Mouse (Mus musculus) stomach, embryonic 14.5 days (tissue): ENCODE results near the gene 2510039O18Rik. TPM values are rescaled to one million over a fixed set of nuclear protein-coding genes. Genes with fewer than 3 reads are reported as not detected.

ENCODE experiments used
- ATAC-seq: fragments of 200-750 bp; cut with Nextera tagmentation; 2 replicates; pipeline ENCODE4 v1.8.0; 2017; ENCODE audit warnings: low read depth, moderate TSS enrichment; ENCODE audit not compliant: insufficient number of reproducible peaks, insufficient read depth, low FRiP score
- H3K27ac ChIP-seq: fragments of 300-500 bp; sonication (generic); 2 replicates; pipeline ENCODE4 v1.5.1; 2014; ENCODE audit warnings: mild to moderate bottlenecking, low read length, moderate library complexity, mixed read lengths
- H3K27me3 ChIP-seq: fragments of 300-500 bp; sonication (generic); 2 replicates; pipeline ENCODE4 v1.6.1; 2014; ENCODE audit warnings: low read length, control low read depth, mixed read lengths; ENCODE audit not compliant: control insufficient read depth, insufficient read depth
- H3K36me3 ChIP-seq: fragments of 300-500 bp; sonication (generic); 2 replicates; pipeline ENCODE4 v1.6.1; 2014; ENCODE audit warnings: mild to moderate bottlenecking, control low read depth, low read length, moderate library complexity, mixed read lengths; ENCODE audit not compliant: control insufficient read depth, insufficient read depth
- H3K4me1 ChIP-seq: fragments of 300-500 bp; sonication (generic); 2 replicates; pipeline ENCODE4 v1.6.1; 2014; ENCODE audit warnings: low read length, control low read depth, mixed read lengths; ENCODE audit not compliant: control insufficient read depth, insufficient read depth
- H3K4me2 ChIP-seq: fragments of 300-500 bp; sonication (generic); replicated peaks from 2 replicates; pipeline ENCODE4 v1.6.1; 2014; ENCODE audit warnings: low read depth, low read length, control low read depth
- H3K4me3 ChIP-seq: fragments of 300-500 bp; sonication (generic); 2 replicates; pipeline ENCODE4 v1.5.1; 2014; ENCODE audit warnings: low read depth, low read length, control low read depth
- H3K9ac ChIP-seq: fragments of 300-500 bp; sonication (generic); replicated peaks from 2 replicates; pipeline ENCODE4 v1.6.1; 2014; ENCODE audit warnings: low read depth, mild to moderate bottlenecking, control low read depth, low read length, moderate library complexity, mixed read lengths
- H3K9me3 ChIP-seq: fragments of 300-500 bp; sonication (generic); 2 replicates; pipeline ENCODE4 v1.6.1; 2016; ENCODE audit warnings: low read depth, low read length, control low read depth; ENCODE audit not compliant: control insufficient read depth
- WGBS: fragments of 180-500 bp; shearing (Covaris S2); extraction: QIAGEN DNeasy Blood & Tissue Kit; methylation state at CpG from one replicate; pipeline ENCODE4 v1.1.7; 2014; 5-methylcytosine and 5-hydroxymethylcytosine counted together
- polyA plus RNA-seq: library from polyadenylated mRNA; unstranded; fragments of >200 nt; fragmentation: Nextera tagmentation; extraction: Ambion mirVana; gene quantifications from 2 replicates; pipeline ENCODE4 v1.2.1, GENCODE M21; 2014

Gene 2510039O18Rik
- polyA plus RNA-seq, 1 experiment from 2014 or later: 17.6 TPM

DNA sequence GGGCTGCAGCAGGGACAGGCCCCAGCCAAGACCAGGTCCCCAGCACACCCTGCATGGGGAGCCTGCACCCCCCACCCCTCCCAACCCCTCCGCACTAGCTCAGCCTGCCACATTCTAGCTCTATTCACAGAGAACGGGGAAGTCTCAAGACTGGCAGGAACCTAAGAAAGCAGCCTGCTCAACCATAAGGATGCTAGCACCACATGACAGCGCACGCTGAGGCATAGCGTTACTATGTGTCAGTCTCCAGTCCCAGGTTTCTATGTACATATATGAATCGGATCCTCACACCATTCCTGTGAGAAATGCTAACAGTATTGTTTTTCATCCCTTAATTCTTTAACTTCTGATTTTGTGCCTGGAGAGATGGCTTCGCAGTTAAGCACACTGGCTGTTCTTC, 12.2 kb upstream of the 2510039O18Rik start:
- Histone ChIP-seq H3K4me1 (no peaks in the 10 kb centered on the region), H3K4me3 (no peak overlapping the region), H3K27ac (no peak overlapping the region), H3K36me3 (no peaks in the 10 kb centered on the region; the same call in none of the 2 replicates), H3K9ac (no peak overlapping the region), H3K4me2 (no peak overlapping the region), H3K27me3 (no peaks in the 10 kb centered on the region), H3K9me3 (no peaks in the 10 kb centered on the region)
- 79% methylated on average over 7 of the region's 7 CpGs for WGBS
- ATAC-seq: no peak

DNA sequence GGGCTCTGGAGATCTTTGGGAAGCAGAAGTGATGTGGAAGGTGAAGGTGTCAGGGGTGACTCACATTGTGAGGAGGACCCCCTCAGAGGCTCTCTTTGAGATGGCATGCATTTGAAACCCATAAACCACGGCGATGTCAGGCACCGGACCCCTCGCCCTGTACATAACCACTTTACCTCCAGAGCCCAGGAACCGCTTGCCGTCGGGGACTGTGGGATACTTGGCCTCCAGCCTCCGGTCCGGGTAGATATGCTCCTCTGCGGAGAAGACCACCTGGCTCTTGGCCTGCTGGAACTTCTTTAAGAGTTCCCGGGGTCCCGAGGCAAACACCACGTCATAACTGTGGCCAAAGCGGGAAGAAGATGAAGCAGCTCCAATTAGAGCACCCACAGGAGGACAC, 9.7 kb upstream of the 2510039O18Rik start:
- no peak for ATAC-seq
- 93% methylated on average over 14 of the region's 14 CpGs for WGBS
- Histone ChIP-seq H3K27ac (no peak overlapping the region), H3K36me3 (no peaks in the 10 kb centered on the region), H3K27me3 (no peaks in the 10 kb centered on the region), H3K4me2 (no peak overlapping the region), H3K4me3 (no peak overlapping the region), H3K9me3 (no peaks in the 10 kb centered on the region), H3K9ac (no peak overlapping the region), H3K4me1 (peaks cover 4% of the 10 kb centered on the region; the same call in 1 of the 2 replicates)

DNA sequence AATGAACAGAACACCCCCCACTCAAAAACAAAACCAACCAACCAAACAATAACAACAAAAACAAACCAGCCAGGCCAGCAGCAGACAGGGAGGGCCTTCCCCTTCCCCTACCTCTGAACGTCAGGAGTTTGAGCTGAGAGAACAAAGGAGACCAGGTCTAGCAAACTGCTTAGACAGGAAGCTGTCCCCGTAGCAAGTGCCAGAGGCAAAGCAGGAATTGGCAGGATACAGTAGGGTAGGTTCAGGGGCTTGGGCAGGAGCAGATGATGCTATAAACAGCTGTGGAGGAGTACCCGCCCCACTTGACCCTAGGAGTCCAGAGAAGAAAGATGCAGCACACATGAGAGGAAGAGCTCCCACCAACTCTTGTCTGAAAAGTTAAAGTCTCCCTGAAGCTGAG, 6.6 kb upstream of the 2510039O18Rik start:
- WGBS: 56% methylated on average over 3 of the region's 3 CpGs
- H3K4me2 ChIP-seq: no peak overlapping the region
- no peak overlapping the region for H3K4me3 ChIP-seq
- H3K9me3 ChIP-seq: no peaks in the 10 kb centered on the region
- no peaks in the 10 kb centered on the region for H3K27me3 ChIP-seq
- no peak overlapping the region for H3K9ac ChIP-seq
- peaks cover 11% of the 10 kb centered on the region; the same call in 1 of the 2 replicates for H3K4me1 ChIP-seq
- H3K36me3 ChIP-seq: no peaks in the 10 kb centered on the region
- ATAC-seq: no peak
- no peak overlapping the region for H3K27ac ChIP-seq

DNA sequence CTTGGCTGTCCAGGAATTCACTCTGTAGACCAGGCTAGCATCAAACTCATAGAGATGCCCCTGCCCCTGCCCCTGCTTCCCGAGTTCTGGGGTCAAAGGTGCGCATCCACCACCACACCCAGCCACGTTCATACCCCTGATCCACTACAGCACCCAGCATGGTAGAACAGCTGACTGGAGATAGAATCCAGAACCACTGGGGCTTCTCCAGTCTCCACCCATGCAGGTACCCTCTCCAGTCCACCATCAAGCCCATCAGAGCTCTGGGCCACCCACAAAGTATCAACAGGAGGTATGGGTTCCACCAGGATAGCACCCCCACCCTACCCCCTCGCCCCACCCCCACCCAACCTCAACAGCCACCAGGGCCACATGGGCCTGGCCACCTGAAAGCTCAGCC, 6.1 kb upstream of the 2510039O18Rik start:
- 79% methylated on average over 4 of the region's 4 CpGs for WGBS
- peaks cover 11% of the 10 kb centered on the region; the same call in 1 of the 2 replicates for H3K4me1 ChIP-seq
- no peak overlapping the region for H3K27ac ChIP-seq
- no peak overlapping the region for H3K9ac ChIP-seq
- H3K27me3 ChIP-seq: no peaks in the 10 kb centered on the region
- H3K4me3 ChIP-seq: no peak overlapping the region
- H3K4me2 ChIP-seq: no peak overlapping the region
- no peak for ATAC-seq
- no peaks in the 10 kb centered on the region for H3K36me3 ChIP-seq
- no peaks in the 10 kb centered on the region for H3K9me3 ChIP-seq

DNA sequence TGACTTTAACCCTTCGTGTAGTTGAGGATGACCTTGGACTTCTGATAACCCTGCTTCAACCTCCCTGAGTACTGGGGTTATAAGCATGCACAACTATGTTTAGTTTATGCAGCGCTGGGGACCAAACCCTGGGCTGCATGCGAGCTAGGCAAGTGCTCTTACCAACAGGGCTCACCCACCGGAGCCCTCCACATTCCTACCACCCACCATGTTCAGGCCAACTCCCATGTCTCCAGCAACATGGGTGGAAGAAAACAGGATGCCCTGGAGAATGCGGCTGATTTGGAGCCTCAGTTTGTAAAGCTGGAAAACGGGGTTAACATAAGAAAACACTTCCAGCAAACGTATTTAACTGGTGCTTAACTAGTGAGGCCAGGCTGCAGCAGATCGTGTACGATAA, 4.8 kb upstream of the 2510039O18Rik start:
- peak overlapping the region; percentile 68 for H3K9ac ChIP-seq
- 16% methylated on average over 9 of the region's 9 CpGs for WGBS
- peak overlapping the region; percentile 65 for H3K4me3 ChIP-seq
- no peak for ATAC-seq
- no peaks in the 10 kb centered on the region for H3K9me3 ChIP-seq
- peak overlapping the region; percentile 80 for H3K4me2 ChIP-seq
- peak overlapping the region; percentile 87; the same call in 1 of the 2 replicates for H3K27ac ChIP-seq
- no peaks in the 10 kb centered on the region for H3K36me3 ChIP-seq
- H3K27me3 ChIP-seq: no peaks in the 10 kb centered on the region
- H3K4me1 ChIP-seq: peaks cover 11% of the 10 kb centered on the region; the same call in 1 of the 2 replicates

DNA sequence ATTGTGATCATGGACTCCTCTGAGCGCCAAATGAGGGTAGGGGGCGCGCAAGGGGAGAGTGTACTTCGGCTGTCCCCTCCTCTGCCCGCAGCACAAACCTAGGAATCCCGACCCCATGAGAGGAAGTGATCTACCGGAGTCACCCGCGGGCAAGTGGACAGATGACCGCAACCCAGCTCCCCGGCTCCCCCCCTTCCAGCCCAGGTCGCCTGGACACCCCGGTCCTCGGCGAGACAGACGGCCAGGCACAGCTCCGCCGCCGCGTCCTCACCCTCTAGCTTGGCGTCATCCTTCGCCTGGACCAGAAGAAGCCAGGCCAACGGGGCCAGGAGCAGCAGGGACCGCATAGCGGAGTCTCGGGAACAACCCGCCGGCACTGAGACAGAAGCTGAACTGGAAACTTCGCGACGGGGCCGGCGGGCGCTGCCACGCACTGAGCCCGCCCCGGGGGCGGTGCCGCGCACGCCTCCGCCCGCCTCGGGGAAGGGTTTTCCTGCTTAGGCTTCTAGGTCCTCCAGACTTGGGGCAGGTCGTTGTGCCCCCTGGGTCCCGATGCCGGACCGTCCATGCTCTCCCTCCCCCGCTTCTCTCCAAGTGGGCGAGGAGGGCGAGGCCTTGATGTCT, 4.3 kb upstream of the 2510039O18Rik start, which contains the start of gene Plod1:
Gene Plod1 (minus strand): TSS at position 437 of the 624 bp plus-strand sequence.
- peak within 1 kb of the TSS; percentile 87 for H3K27ac ChIP-seq
- H3K4me1 ChIP-seq: peaks cover 12% of the 10 kb centered on the region; the same call in 1 of the 2 replicates
- under 1% methylated on average over 51 of the region's 51 CpGs for WGBS
- H3K9ac ChIP-seq: peak within 1 kb of the TSS; percentile 68
- peak; percentile 54 for ATAC-seq
- H3K36me3 ChIP-seq: no peaks in the 10 kb centered on the region
- no peaks in the 10 kb centered on the region for H3K9me3 ChIP-seq
- H3K4me2 ChIP-seq: peak within 1 kb of the TSS; percentile 80
- H3K4me3 ChIP-seq: peak within 1 kb of the TSS; percentile 65
- no peaks in the 10 kb centered on the region for H3K27me3 ChIP-seq

DNA sequence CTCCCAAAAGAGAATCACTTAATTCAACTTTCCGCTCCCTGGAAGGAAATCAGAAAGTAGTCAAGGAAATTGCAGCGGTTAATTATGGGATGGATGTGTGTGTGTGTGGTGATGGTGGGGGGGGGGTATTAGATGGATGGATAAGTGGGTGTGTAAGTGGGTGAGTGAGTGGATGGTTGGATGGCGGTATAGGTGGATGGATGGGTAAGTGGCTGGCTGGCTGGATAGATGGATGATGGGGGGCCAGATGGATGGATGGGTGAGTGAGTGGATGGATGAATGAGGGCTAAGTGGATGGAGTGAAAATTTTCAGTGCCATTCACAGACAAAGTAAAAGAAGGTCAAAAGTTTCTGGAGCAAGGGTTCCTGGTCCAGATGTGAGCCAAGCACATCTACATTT, 3.7 kb upstream of the 2510039O18Rik start:
- WGBS: 30% methylated on average over 3 of the region's 3 CpGs
- peak overlapping the region; percentile 65 for H3K4me3 ChIP-seq
- H3K9ac ChIP-seq: peak overlapping the region; percentile 68; the same call in 1 of the 2 replicates
- H3K4me1 ChIP-seq: peaks cover 17% of the 10 kb centered on the region
- no peak for ATAC-seq
- H3K9me3 ChIP-seq: no peaks in the 10 kb centered on the region
- 0 out of 2 replicates have a peak overlapping the region, but pooled peaks have one; percentile 87 for H3K27ac ChIP-seq
- peak overlapping the region; percentile 80 for H3K4me2 ChIP-seq
- no peaks in the 10 kb centered on the region for H3K27me3 ChIP-seq
- no peaks in the 10 kb centered on the region for H3K36me3 ChIP-seq

DNA sequence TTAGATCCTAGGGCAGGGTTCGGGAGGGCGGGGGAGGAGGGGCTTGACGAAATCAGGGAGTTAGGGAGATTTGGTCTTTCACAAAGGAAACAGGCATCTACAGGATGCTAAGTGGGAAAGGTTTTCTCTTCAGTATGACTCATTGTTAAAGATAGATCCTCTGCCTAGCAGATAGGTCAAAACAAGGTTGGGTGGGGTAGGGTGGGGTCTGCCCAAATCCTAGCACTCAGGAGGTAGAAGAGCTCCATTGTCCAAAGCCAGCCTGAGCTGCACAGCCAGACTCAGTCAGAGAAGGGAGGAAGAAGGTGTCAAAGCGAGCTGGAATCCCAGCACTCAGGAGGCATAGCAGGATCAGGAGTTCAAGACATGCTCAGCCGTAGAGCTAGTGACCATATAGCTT, 3.2 kb upstream of the 2510039O18Rik start:
- no peaks in the 10 kb centered on the region for H3K9me3 ChIP-seq
- 63% methylated on average over 5 of the region's 5 CpGs for WGBS
- no peak overlapping the region for H3K27ac ChIP-seq
- H3K4me2 ChIP-seq: no peak overlapping the region
- no peaks in the 10 kb centered on the region for H3K36me3 ChIP-seq
- peaks cover 22% of the 10 kb centered on the region for H3K4me1 ChIP-seq
- H3K9ac ChIP-seq: no peak overlapping the region
- H3K27me3 ChIP-seq: no peaks in the 10 kb centered on the region
- no peak for ATAC-seq
- no peak overlapping the region for H3K4me3 ChIP-seq
